Mouse (Mus musculus): ENCODE results near the gene Tnnt3. TPM values are rescaled to one million over a fixed set of nuclear protein-coding genes. Genes with fewer than 3 reads are reported as not detected.

Gene Tnnt3
- polyA plus RNA-seq, 1 experiment = 1.1 TPM

GRCm38 (mm10) chr7:142475641-142476040 lies 23.0 kb upstream of the Tnnt3 start:
- 46% methylated on average over 7 of the region's 7 CpGs for WGBS
- no peak for DNase-seq (ENCODE audit: low read depth, low spot score)

DNA sequence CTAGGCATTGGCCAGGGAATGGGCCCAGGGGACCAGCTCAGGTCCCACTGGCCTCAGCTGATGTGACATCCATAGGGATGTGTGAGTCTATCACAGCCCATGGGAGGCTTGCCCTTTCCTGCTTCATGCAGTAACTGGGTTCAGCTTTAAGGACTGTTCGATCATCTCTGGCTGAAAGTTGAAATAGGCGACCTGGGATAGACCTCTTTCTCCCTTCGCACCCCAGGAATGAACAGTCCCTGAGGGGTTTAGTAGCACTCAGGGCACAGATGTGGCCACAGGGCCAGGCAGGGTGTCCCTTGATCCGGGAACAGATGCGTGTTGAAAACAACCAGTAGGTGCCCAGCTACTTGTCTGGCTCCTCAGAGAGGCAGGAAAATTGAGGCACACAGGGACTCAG lies 22.4 kb upstream of the Tnnt3 start:
- WGBS = 60% methylated on average over 5 of the region's 5 CpGs
- no peak for DNase-seq (ENCODE audit: low read depth, low spot score)

GRCm38 (mm10) chr7:142476795-142477452 lies 21.7 kb upstream of the Tnnt3 start:
- WGBS = 64% methylated on average over 13 of the region's 13 CpGs
- DNase-seq (ENCODE audit: low read depth, low spot score) = no peak

GRCm38 (mm10) chr7:142478001-142478400 lies 20.6 kb upstream of the Tnnt3 start:
- WGBS = 66% methylated on average over 6 of the region's 6 CpGs
- no peak for DNase-seq (ENCODE audit: low read depth, low spot score)

DNA sequence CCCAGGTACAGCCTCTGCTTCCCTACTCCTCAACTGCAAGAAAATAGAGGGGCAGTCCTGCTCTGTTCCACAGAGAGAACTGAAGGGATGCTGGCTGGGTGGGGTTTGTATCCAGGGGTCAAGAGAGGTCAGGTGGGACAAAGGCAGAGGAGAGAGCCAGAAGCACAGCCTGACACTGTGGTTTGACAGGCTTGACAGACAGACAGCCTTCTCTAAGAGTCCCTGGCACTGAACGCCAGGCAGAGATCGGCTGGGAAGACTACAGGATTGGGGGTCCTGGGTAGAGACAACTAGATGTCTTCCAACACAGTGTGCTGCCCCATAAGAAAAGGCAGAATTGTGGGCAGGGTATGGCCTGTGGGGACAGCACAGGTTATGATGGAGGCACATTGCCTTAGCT lies 20.1 kb upstream of the Tnnt3 start:
- WGBS = 72% methylated on average over 2 of the region's 2 CpGs
- DNase-seq (ENCODE audit: low read depth, low spot score) = no peak

- DNase-seq (ENCODE audit: low read depth, low spot score) = no peak
These were observed 19.3 kb upstream of the Tnnt3 start for GRCm38 (mm10) chr7:142479307-142479706.

GRCm38 (mm10) chr7:142479886-142480285 lies 18.8 kb upstream of the Tnnt3 start:
- no peak for DNase-seq (ENCODE audit: low read depth, low spot score)

GRCm38 (mm10) chr7:142480661-142481060 lies 18.0 kb upstream of the Tnnt3 start:
- 74% methylated on average over 3 of the region's 3 CpGs for WGBS
- DNase-seq (ENCODE audit: low read depth, low spot score) = no peak

More at GRCm38 (mm10) chr7:142479886-142480285, 18.8 kb upstream of the Tnnt3 start:
- WGBS = 86% methylated on average over 3 of the region's 3 CpGs

DNA sequence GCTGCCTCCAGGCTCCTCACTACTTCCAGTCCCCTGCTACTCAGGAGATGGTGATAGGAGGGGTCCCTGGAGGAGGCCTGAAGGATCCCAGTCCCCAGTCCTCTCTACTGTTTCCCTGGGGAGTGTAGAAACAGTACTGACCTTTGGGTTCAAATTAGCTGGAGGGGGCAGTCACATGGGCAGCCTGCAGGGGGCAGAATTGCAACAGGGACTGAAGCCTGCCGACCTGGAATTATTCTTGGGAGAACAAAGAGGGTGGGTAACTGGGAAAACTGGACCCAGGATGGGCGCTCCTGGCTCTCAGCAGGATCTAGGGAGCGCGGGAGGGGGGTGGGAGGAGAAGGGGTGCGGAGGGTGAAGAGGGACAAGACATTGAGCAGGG lies 17.5 kb upstream of the Tnnt3 start:
- DNase-seq (ENCODE audit: low read depth, low spot score) = no peak
- 14% methylated on average over 5 of the region's 5 CpGs for WGBS

GRCm38 (mm10) chr7:142481568-142482255 lies 16.9 kb upstream of the Tnnt3 start:
- 9% methylated on average over 22 of the region's 22 CpGs for WGBS
- no peak for DNase-seq (ENCODE audit: low read depth, low spot score)

DNA sequence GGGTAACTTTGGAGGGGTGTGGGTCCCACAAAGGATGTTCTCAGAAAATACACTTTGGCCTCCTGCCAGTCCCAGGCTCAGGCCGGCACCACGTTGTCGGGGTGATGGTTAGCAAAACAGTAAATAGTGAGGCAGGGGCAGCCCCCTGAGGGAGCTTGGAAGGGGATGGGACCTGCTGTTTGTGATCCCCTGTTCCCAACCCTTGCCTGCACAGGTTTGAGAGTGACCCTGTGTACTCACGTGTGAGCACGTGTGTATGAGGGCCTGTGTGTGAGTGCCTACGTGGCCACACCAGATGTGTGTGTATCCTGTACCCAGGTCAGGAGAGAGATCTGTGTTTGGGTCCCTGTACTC lies 16.4 kb upstream of the Tnnt3 start:
- no peak for DNase-seq (ENCODE audit: low read depth, low spot score)
- WGBS = 30% methylated on average over 6 of the region's 6 CpGs

GRCm38 (mm10) chr7:142483136-142483535 lies 15.5 kb upstream of the Tnnt3 start:
- no peak for DNase-seq (ENCODE audit: low read depth, low spot score)
- 72% methylated on average over 11 of the region's 11 CpGs for WGBS

- WGBS = 41% methylated on average over 12 of the region's 12 CpGs
- DNase-seq (ENCODE audit: low read depth, low spot score) = no peak
These were observed 13.9 kb upstream of the Tnnt3 start for GRCm38 (mm10) chr7:142484780-142485179.

GRCm38 (mm10) chr7:142486751-142487162 lies 11.9 kb upstream of the Tnnt3 start:
- WGBS = 69% methylated on average over 8 of the region's 8 CpGs
- DNase-seq (ENCODE audit: low read depth, low spot score) = no peak

GRCm38 (mm10) chr7:142487341-142487859 lies 11.2 kb upstream of the Tnnt3 start:
- WGBS = 28% methylated on average over 9 of the region's 9 CpGs
- no peak for DNase-seq (ENCODE audit: low read depth, low spot score)

- no peak for DNase-seq (ENCODE audit: low read depth, low spot score)
- 63% methylated on average over 3 of the region's 3 CpGs for WGBS
These were observed 10.6 kb upstream of the Tnnt3 start for GRCm38 (mm10) chr7:142488053-142488452.

DNA sequence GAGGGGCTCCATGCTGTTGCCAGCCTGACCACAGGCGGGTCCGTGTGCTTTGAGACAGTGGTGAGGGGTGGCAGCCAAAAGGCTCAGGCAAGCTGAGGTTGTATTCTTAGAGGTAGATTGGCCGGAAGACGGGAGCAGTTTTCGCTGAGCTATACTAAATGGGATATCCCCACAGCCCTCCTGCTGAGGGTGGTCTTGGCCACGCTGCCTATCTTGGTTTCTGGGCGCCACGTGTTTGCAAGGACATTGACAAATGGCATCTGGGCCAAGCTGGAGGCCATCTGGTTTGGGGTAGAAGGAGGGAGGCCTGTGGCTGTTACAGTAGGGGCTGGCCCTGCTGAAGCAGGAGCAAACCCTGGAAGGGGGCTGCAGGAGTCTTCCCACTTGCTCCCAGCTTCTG lies 5.1 kb upstream of the Tnnt3 start:
- DNase-seq (ENCODE audit: low read depth, low spot score) = no peak
- 83% methylated on average over 8 of the region's 8 CpGs for WGBS

DNA sequence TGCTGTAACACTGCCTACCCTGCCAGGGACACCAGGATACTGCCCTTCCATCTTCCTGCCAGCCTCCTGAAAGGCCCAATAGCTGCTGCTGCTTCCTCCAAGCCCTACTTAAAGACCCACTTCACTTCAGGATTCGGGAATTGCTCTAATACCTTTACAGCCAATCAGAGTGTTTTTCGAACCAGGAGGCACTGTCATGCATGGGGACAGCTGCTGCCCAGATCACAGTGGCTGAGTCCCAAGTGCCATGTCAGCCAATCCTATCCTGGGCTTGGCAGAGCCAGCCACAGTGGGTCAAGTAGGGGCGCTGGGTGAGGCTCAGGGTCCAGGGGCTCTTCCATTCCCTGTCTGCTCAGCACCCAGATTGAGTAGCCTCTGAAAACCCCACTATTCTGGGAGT lies 2.5 kb upstream of the Tnnt3 start:
- DNase-seq (ENCODE audit: low read depth, low spot score) = no peak
- WGBS = 69% methylated on average over 3 of the region's 3 CpGs

GRCm38 (mm10) chr7:142496800-142497199 lies 1.8 kb upstream of the Tnnt3 start:
- WGBS = 77% methylated on average over 5 of the region's 5 CpGs
- no peak for DNase-seq (ENCODE audit: low read depth, low spot score)

GRCm38 (mm10) chr7:142497775-142498174 lies 861 bp upstream of the Tnnt3 start:
- no peak for DNase-seq (ENCODE audit: low read depth, low spot score)
- WGBS = 74% methylated on average over 2 of the region's 2 CpGs

GRCm38 (mm10) chr7:142499010-142499721 lies 530 bp downstream of the Tnnt3 start:
- no peak for DNase-seq (ENCODE audit: low read depth, low spot score)
- 43% methylated on average over 5 of the region's 5 CpGs for WGBS

All from large intestine, adult 2 months (tissue).